Mouse (Mus musculus) kidney, postnatal 4 days (tissue): ENCODE measurements at regions not wholly inside any gene's neighbourhood (a gene's known extent, or its start where the extent isn't known, plus 50 kb on each side); places are given as distances from the start of the nearest gene placed in this dataset.

Source experiments
- DNase-seq, 2 experiments: peaks; one replicate each; pipeline ENCODE4 v3.0.0; 2021; ENCODE audit warnings: mixed read lengths in 2 of 2

- DNase-seq: no peak
Observed at GRCm38 (mm10) chr4:109610222-109610621, 56.8 kb downstream of the Cdkn2c start.

GRCm38 (mm10) chr4:109609770-109610169 lies 57.2 kb downstream of the Cdkn2c start:
- DNase-seq: no peak

GRCm38 (mm10) chr4:109589760-109590312 lies 58.7 kb upstream of the 4930522H14Rik start:
- no peak for DNase-seq

- peak in 1 of 2 experiments; percentile 22 for DNase-seq
Observed at GRCm38 (mm10) chr4:109583185-109583786, 52.2 kb upstream of the 4930522H14Rik start.

GRCm38 (mm10) chr4:109582523-109582922 lies 51.4 kb upstream of the 4930522H14Rik start:
- DNase-seq: no peak
